Mouse (Mus musculus): ENCODE measurements at regions not wholly inside any gene's neighbourhood (a gene's known extent, or its start where the extent isn't known, plus 50 kb on each side); places are given as distances from the start of the nearest gene placed in this dataset.

DNA sequence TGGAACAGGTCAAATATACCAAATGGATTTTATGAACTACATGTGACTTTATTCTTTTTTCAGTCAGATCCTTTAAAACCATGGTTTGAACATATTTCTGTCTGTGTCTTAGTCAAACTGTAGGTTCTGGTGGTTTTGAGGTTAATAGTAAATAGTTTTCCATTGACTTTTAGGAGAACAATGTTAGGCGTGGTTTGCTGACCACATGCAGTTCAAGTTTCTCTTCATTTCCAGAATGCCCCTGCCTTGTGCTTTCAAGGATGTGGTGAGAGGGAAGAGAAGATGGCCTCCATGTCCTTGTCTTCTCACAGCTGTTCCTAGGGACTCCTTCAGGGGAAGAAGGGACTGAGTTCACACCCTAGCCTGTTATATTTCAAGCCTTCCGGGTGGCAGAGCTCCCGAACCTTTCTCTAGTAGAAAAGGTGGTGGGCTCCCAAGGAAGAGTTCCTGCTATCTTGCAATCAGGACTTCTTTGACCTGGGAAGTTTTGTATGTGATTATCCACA lies 76.1 kb upstream of the Ufm1 start:
- in situ Hi-C loops (cut with MboI; ENCODE audit: low pct_ligation_motif_present, low pct_unique_long_range_greater_than_20kb, low sequenced_read_pairs), result no loop called here
- H3K79me2 ChIP-seq (replicated peaks; ENCODE audit: control insufficient read depth, extremely low read depth, insufficient read depth, poor library complexity, severe bottlenecking), result no peaks in the 10 kb centered on the region

DNA sequence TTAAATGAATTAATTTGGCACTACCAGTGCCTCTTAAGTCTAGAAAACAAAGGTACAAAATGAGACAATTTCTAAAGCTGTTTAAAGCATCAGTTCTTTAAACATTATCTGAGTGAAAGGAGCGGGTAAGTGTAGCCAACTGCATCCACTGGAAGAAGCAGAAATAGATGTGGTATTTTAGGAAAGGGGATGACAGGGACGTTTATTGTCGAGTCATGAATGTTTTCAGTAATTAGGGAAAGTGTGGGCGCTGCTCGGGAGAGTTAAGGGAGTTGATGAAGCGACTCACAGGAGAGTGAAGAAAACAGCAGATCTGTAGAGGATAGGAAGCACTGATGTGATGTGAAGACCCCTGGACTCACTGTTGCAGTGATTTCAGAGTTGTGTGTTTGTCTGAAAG lies 68.1 kb upstream of the Ufm1 start:
- peaks cover 0 to 3% of the 10 kb centered on the region in 2 experiments; a peak in 1 of 4 replicates for H3K4me1 ChIP-seq (ENCODE audit: control insufficient read depth in 1 of 2, insufficient read depth in 2 of 2)
- no peak overlapping the region for H3K27ac ChIP-seq (ENCODE audit: insufficient read depth, low read depth)
- no peak for DNase-seq (ENCODE audit: extremely low read depth)
- no peak overlapping the region for H3K9ac ChIP-seq (ENCODE audit: insufficient read depth, low read depth)
- dilution Hi-C loops (cut with MboI; ENCODE audit: extremely low pct_ligation_motif_present, extremely low pct_unique_long_range_greater_than_20kb, low sequenced_read_pairs) (no loop called here), in situ Hi-C loops (cut with MboI; ENCODE audit: low pct_ligation_motif_present, low pct_unique_long_range_greater_than_20kb, low sequenced_read_pairs) (no loop called here)
- no peaks in the 10 kb centered on the region for H3K9me3 ChIP-seq (replicated peaks; ENCODE audit: low read length)
- no peak overlapping the region for H3K4me2 ChIP-seq (ENCODE audit: insufficient read depth, low read depth, poor library complexity, severe bottlenecking)
- H3K79me2 ChIP-seq (replicated peaks; ENCODE audit: control insufficient read depth, extremely low read depth, insufficient read depth, poor library complexity, severe bottlenecking), result no peaks in the 10 kb centered on the region
- H3K4me3 ChIP-seq (replicated peaks in 1 of 3; ENCODE audit: low read depth in 2 of 3, low read length in 2 of 3, poor library complexity in 1 of 3), result no peak overlapping the region
- no peaks in the 10 kb centered on the region for H3K27me3 ChIP-seq (replicated peaks)
- TF ChIP-seq E2F4 (IDR thresholded peaks at IDR 0.05; ENCODE audit: insufficient replicate concordance, low read depth, low read length) (no peak), RAD21 (IDR thresholded peaks at IDR 0.05; ENCODE audit: low read depth, low read length) (no peak), POLR2A (IDR thresholded peaks at IDR 0.05; ENCODE audit: low read depth, low read length) (no peak)
- no peaks in the 10 kb centered on the region for H3K36me3 ChIP-seq (replicated peaks in 1 of 2; ENCODE audit: control insufficient read depth in 1 of 2, insufficient read depth in 1 of 2, low read length in 1 of 2)

More for the DNA sequence above, 76.1 kb upstream of the Ufm1 start:
- H3K9me3 ChIP-seq (replicated peaks; ENCODE audit: low read length), result no peaks in the 10 kb centered on the region
- dilution Hi-C loops (cut with MboI; ENCODE audit: extremely low pct_ligation_motif_present, extremely low pct_unique_long_range_greater_than_20kb, low sequenced_read_pairs), result no loop called here
- no peaks in the 10 kb centered on the region for H3K27me3 ChIP-seq (replicated peaks)
- no peak overlapping the region for H3K9ac ChIP-seq (ENCODE audit: insufficient read depth, low read depth)
- no peaks in the 10 kb centered on the region for H3K4me1 ChIP-seq (ENCODE audit: control insufficient read depth in 1 of 2, insufficient read depth in 2 of 2)
- peak; percentile 6 for DNase-seq (ENCODE audit: extremely low read depth)
- H3K36me3 ChIP-seq (replicated peaks in 1 of 2; ENCODE audit: control insufficient read depth in 1 of 2, insufficient read depth in 1 of 2, low read length in 1 of 2), result no peaks in the 10 kb centered on the region
- TF ChIP-seq CHD2 (IDR thresholded peaks at IDR 0.05; ENCODE audit: low read length) (no peak), ETS1 (conservative IDR thresholded peaks at IDR 0.05; ENCODE audit: low read depth, low read length) (no peak), MEF2A (IDR thresholded peaks at IDR 0.05; ENCODE audit: borderline replicate concordance, low read depth, low read length) (no peak), JUND (conservative IDR thresholded peaks at IDR 0.05; ENCODE audit: low read depth, low read length) (no peak), NELFE (IDR thresholded peaks at IDR 0.05; ENCODE audit: low read depth, low read length) (no peak), POLR2A (IDR thresholded peaks at IDR 0.05; ENCODE audit: low read depth, low read length) (no peak), E2F4 (IDR thresholded peaks at IDR 0.05; ENCODE audit: insufficient replicate concordance, low read depth, low read length) (no peak), BHLHE40 (IDR thresholded peaks at IDR 0.05; ENCODE audit: low read depth, low read length) (no peak), GABPA (IDR thresholded peaks at IDR 0.05; ENCODE audit: insufficient replicate concordance, low read depth, low read length) (no peak), MAZ (IDR thresholded peaks at IDR 0.05; ENCODE audit: low read depth, low read length) (no peak), JUN (IDR thresholded peaks at IDR 0.05; ENCODE audit: insufficient read depth, low read depth, low read length) (no peak), USF1 (IDR thresholded peaks at IDR 0.05; ENCODE audit: low read depth, low read length) (no peak), HCFC1 (IDR thresholded peaks at IDR 0.05; ENCODE audit: low read depth, low read length) (no peak), RCOR1 (conservative IDR thresholded peaks at IDR 0.05; ENCODE audit: low read depth, low read length) (no peak), RAD21 (IDR thresholded peaks at IDR 0.05; ENCODE audit: low read depth, low read length) (no peak), ZC3H11A (IDR thresholded peaks at IDR 0.05; ENCODE audit: low read depth, low read length) (no peak)
- H3K27ac ChIP-seq (ENCODE audit: insufficient read depth, low read depth), result no peak overlapping the region
- H3K4me3 ChIP-seq (replicated peaks in 1 of 3; ENCODE audit: low read depth in 2 of 3, low read length in 2 of 3, poor library complexity in 1 of 3), result no peak overlapping the region
- no peak overlapping the region for H3K4me2 ChIP-seq (ENCODE audit: insufficient read depth, low read depth, poor library complexity, severe bottlenecking)
